Mouse (Mus musculus): ENCODE data around the gene Ddost. TPM values are rescaled to one million over a fixed set of nuclear protein-coding genes. Genes with fewer than 3 reads are reported as not detected.
A peak's percentile ranks its signal among the peaks of the same experiment; 100 is the strongest.

Gene Ddost
- polyA plus RNA-seq, 1 experiment from 2014 or later: 230 TPM

- WGBS: 85% methylated on average over 3 of the region's 3 CpGs
- no peaks in the 10 kb centered on the region for H3K4me1 ChIP-seq (replicated peaks)
- H3K27me3 ChIP-seq: no peaks in the 10 kb centered on the region
- peaks cover 82% of the 10 kb centered on the region for H3K36me3 ChIP-seq
- no peak overlapping the region for H3K9ac ChIP-seq
- H3K9me3 ChIP-seq (replicated peaks): no peaks in the 10 kb centered on the region
- no peak overlapping the region for H3K27ac ChIP-seq
- ATAC-seq (replicated peaks; ENCODE audit: insufficient number of reproducible peaks, insufficient read depth, low FRiP score, low read depth): no peak
- no peak overlapping the region for H3K4me3 ChIP-seq
- no peak overlapping the region for H3K4me2 ChIP-seq
Observed at GRCm38 (mm10) chr4:138312105-138312504, 7.6 kb downstream of the Ddost start.

GRCm38 (mm10) chr4:138313021-138313420, 8.5 kb downstream of the Ddost start:
- H3K36me3 ChIP-seq: peaks cover 81% of the 10 kb centered on the region
- no peak overlapping the region for H3K4me2 ChIP-seq
- H3K4me1 ChIP-seq (replicated peaks): no peaks in the 10 kb centered on the region
- no peaks in the 10 kb centered on the region for H3K9me3 ChIP-seq (replicated peaks)
- no peak overlapping the region for H3K27ac ChIP-seq
- no peaks in the 10 kb centered on the region for H3K27me3 ChIP-seq
- H3K9ac ChIP-seq: no peak overlapping the region
- ATAC-seq (replicated peaks; ENCODE audit: insufficient number of reproducible peaks, insufficient read depth, low FRiP score, low read depth): no peak
- no peak overlapping the region for H3K4me3 ChIP-seq
- 85% methylated on average over 11 of the region's 11 CpGs for WGBS

GRCm38 (mm10) chr4:138313795-138314194, 9.3 kb downstream of the Ddost start:
- no peak overlapping the region for H3K27ac ChIP-seq
- no peaks in the 10 kb centered on the region for H3K4me1 ChIP-seq (replicated peaks)
- no peak overlapping the region for H3K4me3 ChIP-seq
- no peaks in the 10 kb centered on the region for H3K9me3 ChIP-seq (replicated peaks)
- H3K27me3 ChIP-seq: no peaks in the 10 kb centered on the region
- peaks cover 77% of the 10 kb centered on the region for H3K36me3 ChIP-seq
- H3K4me2 ChIP-seq: no peak overlapping the region
- H3K9ac ChIP-seq: no peak overlapping the region
- ATAC-seq (replicated peaks; ENCODE audit: insufficient number of reproducible peaks, insufficient read depth, low FRiP score, low read depth): no peak
- 81% methylated on average over 4 of the region's 4 CpGs for WGBS

- no peak overlapping the region for H3K4me2 ChIP-seq
- no peak for ATAC-seq (replicated peaks; ENCODE audit: insufficient number of reproducible peaks, insufficient read depth, low FRiP score, low read depth)
- peaks cover 62% of the 10 kb centered on the region for H3K36me3 ChIP-seq
- H3K9ac ChIP-seq: no peak overlapping the region
- WGBS: 65% methylated on average over 9 of the region's 9 CpGs
- no peaks in the 10 kb centered on the region for H3K27me3 ChIP-seq
- H3K4me3 ChIP-seq: no peak overlapping the region
- H3K9me3 ChIP-seq (replicated peaks): no peaks in the 10 kb centered on the region
- no peak overlapping the region for H3K27ac ChIP-seq
- H3K4me1 ChIP-seq (replicated peaks): peaks cover 8% of the 10 kb centered on the region
Observed at GRCm38 (mm10) chr4:138315781-138316180, 11.3 kb downstream of the Ddost start.

- no peak for ATAC-seq (replicated peaks; ENCODE audit: insufficient number of reproducible peaks, insufficient read depth, low FRiP score, low read depth)
- Histone ChIP-seq H3K4me2 (no peak overlapping the region), H3K4me1 (replicated peaks) (peaks cover 13% of the 10 kb centered on the region), H3K36me3 (peaks cover 56% of the 10 kb centered on the region), H3K9me3 (replicated peaks) (no peaks in the 10 kb centered on the region), H3K4me3 (no peak overlapping the region), H3K27ac (no peak overlapping the region), H3K27me3 (no peaks in the 10 kb centered on the region), H3K9ac (no peak overlapping the region)
- WGBS: 93% methylated on average over 6 of the region's 6 CpGs
Observed at GRCm38 (mm10) chr4:138316369-138316768, 11.8 kb downstream of the Ddost start.

GRCm38 (mm10) chr4:138318509-138319266, 14.2 kb downstream of the Ddost start:
- no peak overlapping the region for H3K4me3 ChIP-seq
- peaks cover 30% of the 10 kb centered on the region for H3K4me1 ChIP-seq (replicated peaks)
- peaks cover 34% of the 10 kb centered on the region for H3K36me3 ChIP-seq
- H3K9me3 ChIP-seq (replicated peaks): no peaks in the 10 kb centered on the region
- no peak overlapping the region for H3K4me2 ChIP-seq
- 47% methylated on average over 6 of the region's 6 CpGs for WGBS
- ATAC-seq (replicated peaks; ENCODE audit: insufficient number of reproducible peaks, insufficient read depth, low FRiP score, low read depth): no peak
- no peak overlapping the region for H3K9ac ChIP-seq
- no peaks in the 10 kb centered on the region for H3K27me3 ChIP-seq
- H3K27ac ChIP-seq: no peak overlapping the region

- WGBS: 36% methylated on average over 10 of the region's 10 CpGs
- Histone ChIP-seq H3K4me1 (replicated peaks) (peaks cover 38% of the 10 kb centered on the region), H3K9ac (no peak overlapping the region), H3K4me2 (no peak overlapping the region), H3K4me3 (no peak overlapping the region), H3K36me3 (peaks cover 26% of the 10 kb centered on the region), H3K9me3 (replicated peaks) (no peaks in the 10 kb centered on the region), H3K27me3 (no peaks in the 10 kb centered on the region), H3K27ac (no peak overlapping the region)
- no peak for ATAC-seq (replicated peaks; ENCODE audit: insufficient number of reproducible peaks, insufficient read depth, low FRiP score, low read depth)
Observed at GRCm38 (mm10) chr4:138319508-138319907, 15.0 kb downstream of the Ddost start.

- 51% methylated on average over 11 of the region's 11 CpGs for WGBS
- Histone ChIP-seq H3K27ac (no peak overlapping the region), H3K36me3 (peaks cover 14% of the 10 kb centered on the region), H3K4me1 (replicated peaks) (peaks cover 45% of the 10 kb centered on the region), H3K9me3 (replicated peaks) (no peaks in the 10 kb centered on the region), H3K9ac (no peak overlapping the region), H3K4me3 (no peak overlapping the region), H3K27me3 (no peaks in the 10 kb centered on the region), H3K4me2 (no peak overlapping the region)
- no peak for ATAC-seq (replicated peaks; ENCODE audit: insufficient number of reproducible peaks, insufficient read depth, low FRiP score, low read depth)
Observed at GRCm38 (mm10) chr4:138320711-138321110, 16.2 kb downstream of the Ddost start.

- Histone ChIP-seq H3K4me2 (no peak overlapping the region), H3K4me1 (replicated peaks) (peaks cover 47% of the 10 kb centered on the region), H3K9me3 (replicated peaks) (no peaks in the 10 kb centered on the region), H3K36me3 (peaks cover 12% of the 10 kb centered on the region), H3K4me3 (no peak overlapping the region), H3K27me3 (no peaks in the 10 kb centered on the region), H3K27ac (0 out of 2 replicates have a peak overlapping the region, but pooled peaks have one; percentile 5), H3K9ac (no peak overlapping the region)
- ATAC-seq (replicated peaks; ENCODE audit: insufficient number of reproducible peaks, insufficient read depth, low FRiP score, low read depth): no peak
- 71% methylated on average over 7 of the region's 7 CpGs for WGBS
Observed at GRCm38 (mm10) chr4:138321488-138321887, 17.0 kb downstream of the Ddost start.

GRCm38 (mm10) chr4:138322692-138323091, 18.2 kb downstream of the Ddost start:
- Histone ChIP-seq H3K27ac (peak overlapping the region; percentile 96), H3K36me3 (no peaks in the 10 kb centered on the region; the same call in 1 of the 2 replicates), H3K4me3 (no peak overlapping the region), H3K4me2 (no peak overlapping the region), H3K27me3 (no peaks in the 10 kb centered on the region), H3K9me3 (replicated peaks) (no peaks in the 10 kb centered on the region), H3K4me1 (replicated peaks) (peaks cover 50% of the 10 kb centered on the region), H3K9ac (no peak overlapping the region)
- ATAC-seq (replicated peaks; ENCODE audit: insufficient number of reproducible peaks, insufficient read depth, low FRiP score, low read depth): no peak
- 48% methylated on average over 4 of the region's 4 CpGs for WGBS

GRCm38 (mm10) chr4:138323753-138324152, 19.2 kb downstream of the Ddost start:
- WGBS: 38% methylated on average over 4 of the region's 4 CpGs
- H3K27ac ChIP-seq: peak overlapping the region; percentile 96
- no peaks in the 10 kb centered on the region for H3K27me3 ChIP-seq
- H3K9me3 ChIP-seq (replicated peaks): no peaks in the 10 kb centered on the region
- no peak for ATAC-seq (replicated peaks; ENCODE audit: insufficient number of reproducible peaks, insufficient read depth, low FRiP score, low read depth)
- no peak overlapping the region for H3K9ac ChIP-seq
- H3K4me1 ChIP-seq (replicated peaks): peaks cover 50% of the 10 kb centered on the region
- H3K4me3 ChIP-seq: no peak overlapping the region
- no peaks in the 10 kb centered on the region for H3K36me3 ChIP-seq
- peak overlapping the region; percentile 35 for H3K4me2 ChIP-seq

- ATAC-seq (replicated peaks; ENCODE audit: insufficient number of reproducible peaks, insufficient read depth, low FRiP score, low read depth): no peak
- no peaks in the 10 kb centered on the region for H3K36me3 ChIP-seq
- H3K9me3 ChIP-seq (replicated peaks): no peaks in the 10 kb centered on the region
- H3K4me1 ChIP-seq (replicated peaks): peaks cover 48% of the 10 kb centered on the region
- peak overlapping the region; percentile 35; the same call in 1 of the 2 replicates for H3K4me2 ChIP-seq
- H3K27ac ChIP-seq: peak overlapping the region; percentile 96
- H3K9ac ChIP-seq: no peak overlapping the region
- no peaks in the 10 kb centered on the region for H3K27me3 ChIP-seq
- H3K4me3 ChIP-seq: no peak overlapping the region
- 88% methylated on average over 3 of the region's 3 CpGs for WGBS
Observed at GRCm38 (mm10) chr4:138324451-138324850, 19.9 kb downstream of the Ddost start.

Measured in heart, embryonic 15.5 days (tissue).